Mouse (Mus musculus) forebrain, embryonic 14.5 days (tissue): ENCODE data around the gene Nfatc2. TPM values are rescaled to one million over a fixed set of nuclear protein-coding genes. Genes with fewer than 3 reads are reported as not detected.

Source experiments
- ATAC-seq: fragments of 200-750 bp; cut with Nextera tagmentation; 2 replicates; pipeline ENCODE4 v1.8.0; 2017; ENCODE audit warnings: mild to moderate bottlenecking, moderate library complexity
- DNase-seq: peaks from one replicate; pipeline ENCODE4 v3.0.0-alpha.2; 2015; ENCODE audit warnings: low spot score
- H3K27ac ChIP-seq: fragments of 300-500 bp; sonication (generic); 2 replicates; pipeline ENCODE4 v1.5.1; 2014; ENCODE audit warnings: low read depth, mild to moderate bottlenecking, control low read depth, low read length, moderate library complexity
- H3K27me3 ChIP-seq: fragments of 300-500 bp; sonication (generic); replicated peaks from 2 replicates; pipeline ENCODE4 v1.6.1; 2014; ENCODE audit warnings: low read length, control low read depth, mixed read lengths; ENCODE audit not compliant: control insufficient read depth, insufficient read depth
- H3K36me3 ChIP-seq: fragments of 300-500 bp; sonication (generic); 2 replicates; pipeline ENCODE4 v1.6.1; 2014; ENCODE audit warnings: low read length, control low read depth; ENCODE audit not compliant: control insufficient read depth, insufficient read depth
- H3K4me1 ChIP-seq: fragments of 300-500 bp; sonication (generic); 2 replicates; pipeline ENCODE4 v1.6.1; 2014; ENCODE audit warnings: antibody characterized with exemption, low read length, control low read depth; ENCODE audit not compliant: control insufficient read depth, insufficient read depth
- H3K4me2 ChIP-seq: fragments of 300-500 bp; sonication (generic); 2 replicates; pipeline ENCODE4 v1.6.1; 2014; ENCODE audit warnings: mild to moderate bottlenecking, control low read depth, low read length
- H3K4me3 ChIP-seq: fragments of 300-500 bp; sonication (generic); 2 replicates; pipeline ENCODE4 v1.5.1; 2014; ENCODE audit warnings: low read depth, low read length, control low read depth
- H3K9ac ChIP-seq: fragments of 300-500 bp; sonication (generic); 2 replicates; pipeline ENCODE4 v1.6.1; 2014; ENCODE audit warnings: mild to moderate bottlenecking, low read length, control low read depth, moderate library complexity
- H3K9me3 ChIP-seq: fragments of 300-500 bp; sonication (generic); replicated peaks from 2 replicates; pipeline ENCODE4 v1.6.1; 2016; ENCODE audit warnings: low read length, control low read depth, mixed read lengths; ENCODE audit not compliant: control insufficient read depth
- WGBS: fragments of 180-500 bp; shearing (Covaris S2); extraction: QIAGEN DNeasy Blood & Tissue Kit; methylation state at CpG from one replicate; pipeline ENCODE4 v1.1.7; 2014; 5-methylcytosine and 5-hydroxymethylcytosine counted together
- polyA plus RNA-seq: library from polyadenylated mRNA; unstranded; fragments of >200 nt; fragmentation: Nextera tagmentation; extraction: Ambion mirVana; gene quantifications from 2 replicates; pipeline ENCODE4 v1.2.1, GENCODE M21; 2014

Gene Nfatc2
- polyA plus RNA-seq, result 1.2 and 1.4 TPM in 2 replicates

- Histone ChIP-seq H3K27me3 (peaks cover 25% of the 10 kb centered on the region), H3K36me3 (no peaks in the 10 kb centered on the region), H3K4me2 (peak within 1 kb of the TSS; percentile 87), H3K4me1 (peaks cover 7% of the 10 kb centered on the region; the same call in 1 of the 2 replicates), H3K4me3 (peak within 1 kb of the TSS; percentile 44), H3K9ac (peak within 1 kb of the TSS; percentile 64), H3K27ac (peak within 1 kb of the TSS; percentile 14; the same call in 1 of the 2 replicates), H3K9me3 (no peaks in the 10 kb centered on the region)
- ATAC-seq (peak; percentile 88), DNase-seq (peak; percentile 87)
- 1% methylated on average over 50 of the region's 56 CpGs for WGBS
Measured at GRCm38 (mm10) chr2:168601491-168602386, at the start of gene Nfatc2. Gene Nfatc2 (minus strand): TSS chr2:168601657.

DNA sequence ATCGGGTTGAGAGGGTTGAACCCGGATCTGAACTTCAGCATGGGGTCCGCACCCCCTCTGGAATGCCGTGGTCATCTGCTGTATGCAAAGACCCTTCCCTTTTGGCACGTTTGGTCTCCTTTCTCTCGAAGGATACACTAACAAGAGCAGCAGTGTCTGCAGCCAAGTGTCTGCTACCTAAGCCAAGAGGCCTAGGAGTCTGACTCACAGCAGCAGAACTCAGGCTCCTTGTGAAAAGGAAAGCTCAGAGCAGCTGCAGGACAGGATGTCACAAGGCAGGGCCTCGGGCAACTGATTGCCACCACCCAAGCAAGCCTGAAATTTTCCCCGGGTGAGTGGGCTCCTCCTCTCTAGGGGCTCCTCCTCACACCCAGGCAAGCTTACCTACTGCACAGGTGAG lies 46.7 kb upstream of the Nfatc2 start:
- 87% methylated on average over 8 of the region's 8 CpGs for WGBS
- Histone ChIP-seq H3K9me3 (no peaks in the 10 kb centered on the region), H3K4me2 (no peak overlapping the region), H3K27ac (no peak overlapping the region), H3K27me3 (no peaks in the 10 kb centered on the region), H3K9ac (no peak overlapping the region), H3K36me3 (peaks cover 63% of the 10 kb centered on the region), H3K4me3 (no peak overlapping the region), H3K4me1 (no peaks in the 10 kb centered on the region)
- DNase-seq (no peak), ATAC-seq (no peak)

- Histone ChIP-seq H3K27me3 (no peaks in the 10 kb centered on the region), H3K4me1 (no peaks in the 10 kb centered on the region), H3K4me2 (no peak overlapping the region), H3K9me3 (no peaks in the 10 kb centered on the region), H3K27ac (no peak overlapping the region), H3K36me3 (peaks cover 64% of the 10 kb centered on the region), H3K4me3 (no peak overlapping the region), H3K9ac (no peak overlapping the region)
- DNase-seq (peak; percentile 72), ATAC-seq (no peak)
- 7% methylated on average over 6 of the region's 6 CpGs for WGBS
Measured at GRCm38 (mm10) chr2:168644855-168645254, 43.4 kb upstream of the Nfatc2 start.

GRCm38 (mm10) chr2:168643524-168644177 lies 42.2 kb upstream of the Nfatc2 start:
- Histone ChIP-seq H3K4me1 (no peaks in the 10 kb centered on the region), H3K9ac (no peak overlapping the region), H3K4me3 (no peak overlapping the region), H3K36me3 (peaks cover 65% of the 10 kb centered on the region), H3K9me3 (no peaks in the 10 kb centered on the region), H3K27ac (no peak overlapping the region), H3K4me2 (no peak overlapping the region), H3K27me3 (no peaks in the 10 kb centered on the region)
- 77% methylated on average over 20 of the region's 20 CpGs for WGBS
- ATAC-seq, result no peak
- DNase-seq, result no peak

- Histone ChIP-seq H3K4me1 (no peaks in the 10 kb centered on the region), H3K27me3 (no peaks in the 10 kb centered on the region), H3K4me2 (no peak overlapping the region), H3K36me3 (peaks cover 63% of the 10 kb centered on the region), H3K9me3 (no peaks in the 10 kb centered on the region), H3K27ac (peak overlapping the region; percentile 60; the same call in 1 of the 2 replicates), H3K9ac (no peak overlapping the region), H3K4me3 (no peak overlapping the region)
- WGBS, result 15% methylated on average over 11 of the region's 11 CpGs
- ATAC-seq (peak; percentile 71), DNase-seq (peak; percentile 71)
Measured at GRCm38 (mm10) chr2:168642187-168642586, 40.7 kb upstream of the Nfatc2 start.

DNA sequence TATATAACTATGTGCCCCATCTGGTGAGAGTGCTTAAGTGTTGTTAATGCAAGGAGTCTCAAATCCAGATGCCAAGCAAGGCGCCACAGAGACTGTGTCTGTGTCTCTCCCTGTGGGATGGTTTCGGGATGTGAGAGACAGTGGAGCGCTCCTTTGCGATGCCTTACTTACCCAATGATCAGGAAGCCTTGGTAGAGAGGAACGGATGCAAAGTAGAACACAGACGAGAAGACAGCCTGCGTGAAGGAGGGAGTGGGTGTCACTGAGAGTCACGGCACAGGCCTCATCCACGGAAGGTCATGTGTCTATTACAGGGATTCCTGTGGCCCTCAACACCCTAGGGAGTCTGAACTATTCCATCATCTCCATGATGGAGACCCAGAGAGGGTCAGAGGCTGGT lies 39.0 kb upstream of the Nfatc2 start:
- Histone ChIP-seq H3K27ac (no peak overlapping the region), H3K27me3 (no peaks in the 10 kb centered on the region), H3K9me3 (no peaks in the 10 kb centered on the region), H3K9ac (no peak overlapping the region), H3K4me3 (no peak overlapping the region), H3K4me1 (no peaks in the 10 kb centered on the region), H3K4me2 (no peak overlapping the region), H3K36me3 (peaks cover 59% of the 10 kb centered on the region)
- 95% methylated on average over 9 of the region's 9 CpGs for WGBS
- no peak for DNase-seq
- no peak for ATAC-seq

- no peaks in the 10 kb centered on the region for H3K4me1 ChIP-seq
- no peak overlapping the region for H3K9ac ChIP-seq
- H3K27me3 ChIP-seq, result no peaks in the 10 kb centered on the region
- DNase-seq (no peak), ATAC-seq (no peak)
- H3K4me3 ChIP-seq, result no peak overlapping the region
- H3K9me3 ChIP-seq, result no peaks in the 10 kb centered on the region
- WGBS, result 84% methylated on average over 7 of the region's 7 CpGs
- H3K27ac ChIP-seq, result no peak overlapping the region
- peaks cover 53% of the 10 kb centered on the region for H3K36me3 ChIP-seq
- no peak overlapping the region for H3K4me2 ChIP-seq
Measured at GRCm38 (mm10) chr2:168634881-168635280, 33.4 kb upstream of the Nfatc2 start.

DNA sequence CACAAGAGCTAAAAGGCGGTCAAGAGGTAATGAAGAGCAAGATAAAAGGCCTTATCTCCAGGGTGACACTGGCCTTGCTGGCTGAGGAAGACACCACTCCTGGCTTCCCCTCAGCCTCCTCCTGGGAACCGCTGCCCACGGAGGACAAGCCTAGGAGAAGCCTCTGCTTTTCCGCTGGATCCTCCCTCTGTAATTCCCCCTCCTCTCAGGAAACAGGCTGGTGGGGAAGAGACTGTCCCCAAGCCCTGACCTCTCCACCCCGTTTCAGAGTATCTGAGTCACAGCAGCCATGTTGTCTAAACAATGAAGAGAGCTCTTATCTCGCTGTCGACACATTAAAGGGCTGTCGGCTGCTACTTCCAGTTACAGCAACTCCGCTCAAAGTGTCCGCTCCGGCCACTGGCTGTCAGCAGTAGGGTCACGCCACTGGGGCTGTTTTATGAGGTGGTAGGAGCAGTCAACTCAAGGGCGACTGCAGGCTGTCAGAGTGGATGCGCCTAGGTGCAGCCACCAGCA lies 31.9 kb upstream of the Nfatc2 start:
- H3K36me3 ChIP-seq, result peaks cover 40% of the 10 kb centered on the region
- no peak for DNase-seq

More for the DNA sequence above, 31.9 kb upstream of the Nfatc2 start:
- 68% methylated on average over 14 of the region's 14 CpGs for WGBS
- Histone ChIP-seq H3K4me2 (no peak overlapping the region), H3K9me3 (no peaks in the 10 kb centered on the region), H3K27ac (no peak overlapping the region), H3K9ac (no peak overlapping the region), H3K4me1 (no peaks in the 10 kb centered on the region), H3K27me3 (no peaks in the 10 kb centered on the region), H3K4me3 (no peak overlapping the region)
- ATAC-seq, result no peak
